Mouse (Mus musculus) thymus, postnatal 0 days (tissue): ENCODE results near the gene Cers4. TPM values are rescaled to one million over a fixed set of nuclear protein-coding genes. Genes with fewer than 3 reads are reported as not detected.

Experiments
- polyA plus RNA-seq: library from polyadenylated mRNA; unstranded; fragments of >200 nt; fragmentation: Nextera tagmentation; extraction: Ambion mirVana; gene quantifications from 2 replicates; pipeline ENCODE4 v1.2.1, GENCODE M21; 2015

The Cers4 gene
- polyA plus RNA-seq, 1 experiment from 2014 or later = 7.1 TPM

Other genes starting within 250 kb of the Cers4 start
- gene Tgfbr3l, start 244.8 kb upstream of the Cers4 start, polyA plus RNA-seq = 2.3 and 4.0 TPM in 2 replicates
- gene Snapc2, start 239.9 kb upstream of the Cers4 start, polyA plus RNA-seq = 34.5 and 36.4 TPM in 2 replicates
- 8.5 and 8.7 TPM in 2 replicates for gene Ctxn1, start 233.8 kb upstream of the Cers4 start, polyA plus RNA-seq
- 49.3 and 50.6 TPM in 2 replicates for gene Timm44, start 217.1 kb upstream of the Cers4 start, polyA plus RNA-seq
- gene Ccl25, start 167.8 kb upstream of the Cers4 start, polyA plus RNA-seq = 811 and 840 TPM in 2 replicates
- 209 and 236 TPM in 2 replicates for gene Elavl1, start 167.6 kb upstream of the Cers4 start, polyA plus RNA-seq
- gene Zfp958, start 120.1 kb downstream of the Cers4 start, polyA plus RNA-seq = 13.7 and 14.3 TPM in 2 replicates